Mouse (Mus musculus): Measurements from ENCODE around the gene Thsd7b. TPM values are rescaled to one million over a fixed set of nuclear protein-coding genes. Genes with fewer than 3 reads are reported as not detected.
"Not testable (repeated sequence)": the region's sequence is repeated elsewhere in the genome, so short reads cannot be mapped to it uniquely, and the experiment has no call there.

Thsd7b gene
- total RNA-seq, 2 experiments from 2014 or later = 0.67 to 1.2 TPM

DNA sequence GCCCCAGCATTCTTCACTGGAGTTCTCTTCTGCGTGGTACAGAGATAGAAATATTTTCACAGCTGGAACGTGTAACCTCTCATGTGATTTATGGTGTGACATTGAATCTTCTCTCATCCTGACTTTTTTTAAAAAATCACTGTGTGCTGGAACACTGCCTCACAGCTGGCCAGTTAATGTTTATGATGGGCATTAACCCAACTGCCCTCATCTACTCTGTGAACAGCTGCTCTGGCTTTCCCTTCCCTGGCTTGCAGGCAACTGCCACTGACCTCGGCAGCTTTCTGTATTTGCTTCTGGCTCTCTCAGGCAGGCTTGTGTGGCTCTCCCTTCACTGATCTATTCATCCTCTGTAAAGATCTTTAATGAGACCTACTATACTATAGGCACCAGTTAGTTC is 564.7 kb downstream of the Thsd7b start:
- no peak for DNase-seq (ENCODE audit: low spot score in 2 of 2)

DNA sequence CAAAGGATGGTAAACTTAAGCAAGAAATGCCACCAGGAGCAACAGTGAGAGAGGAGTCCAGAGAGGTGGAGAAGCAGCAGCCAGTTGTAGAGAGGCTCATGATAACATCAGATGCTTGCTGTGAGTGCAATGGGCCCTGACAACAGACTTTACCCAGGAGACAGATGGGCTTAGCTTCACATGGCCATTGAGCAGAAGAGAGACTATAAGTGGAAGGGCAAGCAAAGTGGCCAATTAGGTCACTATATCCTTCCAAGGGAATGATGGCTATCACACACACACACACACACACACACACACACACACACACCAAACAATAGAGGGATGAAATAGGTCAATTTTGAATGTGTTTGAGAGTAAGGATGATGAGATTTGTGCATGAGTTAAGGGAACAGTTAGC is 565.4 kb downstream of the Thsd7b start:
- DNase-seq (ENCODE audit: low spot score in 2 of 2) = no peak

DNA sequence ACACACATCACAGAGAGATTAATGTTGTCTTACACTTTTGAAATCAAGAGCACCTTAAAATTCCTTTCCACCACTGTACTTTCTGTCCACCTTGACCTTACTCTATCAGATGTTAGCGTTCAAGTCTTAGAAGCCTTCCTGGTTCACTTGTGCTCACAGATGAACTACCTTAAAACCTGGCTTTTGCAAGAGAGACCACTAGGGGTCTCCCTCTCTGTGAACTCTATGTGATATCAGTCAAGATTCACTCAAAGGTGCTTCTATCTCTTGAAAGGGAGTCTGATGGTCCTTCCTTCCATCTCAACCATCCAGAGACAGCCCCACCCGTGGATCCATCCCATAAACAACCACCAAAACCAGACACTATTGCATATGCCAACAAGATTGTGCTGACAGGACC is 570.3 kb downstream of the Thsd7b start:
- DNase-seq (ENCODE audit: low spot score in 2 of 2) = peak in 1 of 2 experiments; percentile 13

DNA sequence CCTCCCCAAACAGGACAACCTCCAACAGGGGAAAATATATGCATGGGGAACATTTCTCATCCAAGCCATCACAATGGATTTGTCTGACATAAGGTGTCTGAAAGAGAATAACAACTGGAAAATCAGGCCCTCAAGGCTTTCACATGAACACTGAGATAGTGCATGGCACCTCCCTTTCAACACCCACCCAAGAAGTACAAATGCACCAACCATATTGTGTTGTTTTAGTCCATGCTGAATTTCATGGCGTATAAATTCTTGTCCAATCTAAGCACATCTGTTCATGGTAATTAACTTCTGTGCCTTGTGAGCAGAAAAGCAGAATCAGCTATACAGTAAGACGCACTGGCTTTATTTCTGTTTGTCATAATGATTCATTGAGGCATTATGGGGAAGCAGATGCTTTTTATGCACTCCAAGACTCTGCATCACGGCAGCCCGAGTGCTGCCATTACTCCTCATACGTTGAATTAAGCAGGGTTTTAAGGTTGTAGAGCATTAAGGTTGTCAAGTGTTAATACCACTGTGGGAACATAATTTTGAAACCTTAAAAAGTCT is 577.0 kb downstream of the Thsd7b start:
- no peak for DNase-seq (ENCODE audit: low spot score in 2 of 2)

DNA sequence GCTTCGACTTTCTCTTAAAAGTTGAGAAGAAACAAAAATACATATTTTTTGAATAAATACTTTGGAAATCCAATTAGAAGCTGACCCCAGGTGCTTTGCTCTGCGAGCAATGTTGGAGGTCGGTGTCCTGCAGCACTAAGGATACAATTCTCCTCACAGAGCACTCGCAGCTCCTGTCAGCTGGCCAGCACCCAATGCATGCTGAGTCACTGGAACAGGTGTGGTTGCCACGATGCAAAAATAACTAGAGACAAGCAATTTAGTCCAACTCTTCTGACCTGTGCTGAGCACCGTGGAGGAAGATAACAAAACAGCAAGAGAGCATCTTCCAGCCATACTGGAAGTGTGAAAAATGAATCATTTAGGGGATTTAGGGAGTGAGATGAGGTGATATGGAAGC is 594.6 kb downstream of the Thsd7b start:
- DNase-seq (ENCODE audit: low spot score in 2 of 2) = no peak

DNA sequence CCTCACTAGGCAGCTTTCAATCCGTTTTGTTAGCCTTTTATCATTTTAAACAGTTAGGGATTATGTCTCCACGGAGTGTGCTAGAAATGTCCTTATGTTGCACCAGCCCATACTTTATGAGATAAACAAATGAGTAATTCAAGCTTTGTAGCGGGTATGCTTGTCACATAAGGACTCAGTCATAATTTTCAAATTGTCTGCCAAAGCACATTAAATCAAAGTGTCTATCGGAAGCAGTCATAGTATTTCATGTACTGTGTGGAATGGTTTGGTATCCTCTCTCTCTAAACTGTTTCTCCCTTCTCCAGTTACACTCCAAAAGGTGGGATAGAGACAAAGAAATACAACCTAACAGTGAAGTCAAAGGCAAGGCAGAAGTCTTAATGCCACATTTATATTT is 601.3 kb downstream of the Thsd7b start:
- DNase-seq (ENCODE audit: low spot score in 2 of 2) = no peak

DNA sequence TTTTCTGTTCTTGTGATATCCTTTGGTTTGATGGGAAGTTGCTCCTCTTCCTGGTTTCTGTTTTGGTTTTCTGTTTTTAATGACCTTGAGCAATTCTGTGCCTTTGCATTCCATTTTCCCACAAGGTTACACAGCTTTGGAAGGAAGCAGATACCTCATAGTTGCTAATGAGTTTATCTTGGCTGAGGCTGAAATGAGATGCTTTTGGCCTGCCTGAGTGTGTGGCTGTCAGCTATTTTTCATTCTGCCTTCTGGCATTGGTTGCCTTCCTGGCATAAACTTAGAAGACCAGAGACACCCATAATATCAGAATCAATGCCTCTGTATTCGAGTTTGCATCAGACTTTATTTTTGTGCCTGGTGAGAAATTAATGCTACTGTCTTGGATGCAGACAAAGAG is 614.8 kb downstream of the Thsd7b start:
- DNase-seq (ENCODE audit: low spot score in 2 of 2) = no peak

DNA sequence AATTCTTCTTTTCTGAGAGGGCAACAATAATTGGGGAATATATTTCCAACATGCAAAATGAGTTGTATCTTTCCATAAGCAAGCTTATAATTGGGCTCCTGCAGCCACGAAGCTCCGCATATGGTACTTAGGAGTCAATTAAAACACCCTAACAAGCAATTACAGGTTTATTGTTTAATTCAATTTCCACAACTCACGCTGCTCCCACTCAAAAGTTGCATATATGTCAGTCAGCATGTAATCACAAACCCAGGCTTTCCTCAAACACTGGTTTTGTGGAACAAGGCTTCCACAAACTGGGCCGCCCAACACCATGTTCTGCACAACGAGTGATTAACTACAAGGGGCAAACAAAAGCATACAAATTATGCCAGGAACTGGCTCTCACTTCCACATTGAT is 625.0 kb downstream of the Thsd7b start:
- DNase-seq (ENCODE audit: low spot score in 2 of 2) = no peak

DNA sequence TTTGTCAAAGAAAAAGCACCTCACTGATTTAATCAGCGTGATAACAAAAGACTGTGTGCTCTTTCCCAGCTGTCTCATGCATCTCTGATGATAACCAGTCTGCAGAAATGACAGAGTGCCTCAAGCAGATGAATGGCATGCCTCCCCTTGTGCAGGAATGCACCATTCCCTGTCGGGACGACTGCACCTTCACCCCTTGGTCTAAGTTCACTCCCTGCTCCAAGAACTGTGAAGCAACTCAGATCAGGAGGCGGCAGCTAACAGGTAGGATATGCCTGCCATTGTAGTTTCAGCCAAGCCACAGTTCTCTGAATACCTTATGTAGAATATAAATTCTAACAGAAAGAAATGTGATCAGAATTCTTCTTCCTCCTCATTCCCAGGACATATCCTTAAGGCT is 642.4 kb downstream of the Thsd7b start:
- DNase-seq (ENCODE audit: low spot score in 2 of 2) = no peak

DNA sequence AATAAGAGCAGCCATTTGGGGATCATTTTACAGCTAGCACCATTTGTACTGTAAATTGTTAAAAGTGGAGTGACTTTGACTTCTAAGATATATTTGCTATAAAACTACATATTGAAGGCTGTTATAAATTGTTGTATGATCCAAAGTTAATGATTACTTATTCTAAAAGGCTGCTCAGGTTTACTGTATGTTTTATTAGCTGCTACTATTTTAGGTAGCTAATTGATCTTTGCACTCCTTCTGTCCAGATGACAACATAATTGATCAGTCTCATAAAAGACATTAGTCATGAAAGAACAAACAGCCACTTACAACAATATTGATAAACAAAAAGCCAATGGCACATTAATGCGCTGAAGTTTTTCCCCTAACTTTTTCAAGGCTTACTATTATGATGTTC is 644.5 kb downstream of the Thsd7b start:
- no peak for DNase-seq (ENCODE audit: low spot score in 2 of 2)

DNA sequence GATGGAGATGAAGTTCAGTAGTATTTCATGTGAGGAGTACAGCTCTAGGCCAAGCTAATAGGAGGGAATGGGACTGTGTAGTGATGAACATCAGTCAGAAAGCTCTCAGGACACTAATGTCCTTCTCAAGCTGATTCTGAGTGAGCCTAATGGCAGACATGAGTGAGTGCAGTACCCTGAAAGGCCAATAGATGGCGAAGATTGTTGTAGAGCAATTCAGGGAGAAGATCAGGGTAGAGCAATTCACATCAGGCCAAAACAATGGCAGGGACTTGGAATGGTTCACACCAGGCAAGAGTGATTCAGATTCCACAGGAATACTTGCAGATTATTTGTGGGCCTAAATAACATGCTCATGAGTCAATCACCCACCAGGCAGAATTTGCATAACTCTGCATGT is 646.3 kb downstream of the Thsd7b start:
- peak in 1 of 2 experiments; percentile 18 for DNase-seq (ENCODE audit: low spot score in 2 of 2)

DNA sequence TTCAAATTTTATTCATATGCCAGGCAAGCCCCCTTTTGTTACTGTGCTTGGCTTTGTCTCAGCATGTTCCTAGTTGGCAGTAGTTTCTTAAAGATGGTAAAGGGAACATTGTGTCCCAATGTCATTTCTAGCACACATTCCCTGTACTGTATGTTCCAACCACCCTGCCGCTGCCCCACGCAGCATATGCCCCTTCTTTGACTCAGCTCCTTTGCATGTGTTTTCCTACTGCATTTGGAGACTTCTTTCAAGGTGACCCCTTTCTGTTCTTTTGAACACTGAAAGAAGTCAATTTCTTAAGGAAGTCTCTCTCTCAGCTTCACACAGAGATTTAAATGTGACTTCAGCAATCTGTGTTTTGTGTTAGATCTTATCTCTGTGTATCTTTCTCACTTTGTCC is 657.9 kb downstream of the Thsd7b start:
- DNase-seq (ENCODE audit: low spot score in 2 of 2) = no peak

DNA sequence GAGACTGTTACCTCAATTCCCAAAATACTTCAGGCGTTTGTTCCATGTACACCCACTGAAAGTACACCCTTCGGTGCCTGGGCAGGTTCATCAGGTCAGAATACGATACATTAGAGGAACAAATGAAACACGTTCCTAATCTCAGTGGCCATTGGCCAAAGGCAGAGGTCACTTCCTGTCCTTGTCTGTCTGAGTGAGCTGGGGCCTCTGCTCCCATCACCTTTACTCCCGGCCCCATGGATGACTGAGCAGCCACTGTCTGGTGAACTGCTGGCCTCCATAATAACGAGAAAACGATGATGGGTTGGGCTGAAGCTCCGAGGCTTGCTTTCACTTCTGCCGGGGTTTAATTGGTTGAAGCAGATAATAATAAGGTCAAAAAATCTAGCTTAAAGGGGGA is 670.0 kb downstream of the Thsd7b start:
- no peak for DNase-seq (ENCODE audit: low spot score in 2 of 2)

DNA sequence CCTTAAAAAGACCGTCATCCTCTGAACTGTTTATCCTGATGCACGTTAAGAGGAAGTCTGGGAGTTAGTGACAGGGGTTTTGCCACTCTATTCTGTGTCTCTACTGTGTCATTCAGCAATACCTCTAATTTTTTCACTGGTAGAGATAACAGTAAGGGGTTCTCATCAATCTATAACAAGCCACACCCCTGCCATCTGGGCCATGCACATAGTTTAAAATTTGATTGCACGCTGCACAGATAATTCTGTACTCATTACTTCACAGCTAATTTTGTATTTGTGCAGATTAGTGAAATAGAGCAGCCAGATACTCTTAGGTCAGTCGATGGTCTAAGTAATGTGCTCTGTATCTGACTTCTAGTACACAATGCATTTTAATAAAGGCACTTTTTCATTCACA is 673.9 kb downstream of the Thsd7b start:
- no peak for DNase-seq (ENCODE audit: low spot score in 2 of 2)

DNA sequence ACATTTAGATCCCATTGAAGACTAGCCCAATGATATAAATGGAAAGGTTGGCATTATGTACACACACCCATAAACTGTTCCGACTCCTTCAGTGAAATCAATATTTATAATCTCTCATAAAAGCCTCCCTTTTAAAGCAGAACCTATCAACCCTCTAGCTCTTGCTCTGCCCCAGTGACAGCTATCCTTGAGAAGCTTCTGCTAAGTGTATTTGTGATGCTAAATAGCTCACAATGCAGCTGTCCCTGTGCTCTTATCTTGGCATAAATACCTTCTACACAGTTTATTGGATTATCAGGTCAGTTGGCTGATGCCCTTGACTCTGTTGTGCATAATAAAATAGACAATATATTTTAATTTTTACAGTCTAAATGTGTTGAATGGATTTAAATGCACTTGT is 682.4 kb downstream of the Thsd7b start:
- no peak for DNase-seq (ENCODE audit: low spot score in 2 of 2)

DNA sequence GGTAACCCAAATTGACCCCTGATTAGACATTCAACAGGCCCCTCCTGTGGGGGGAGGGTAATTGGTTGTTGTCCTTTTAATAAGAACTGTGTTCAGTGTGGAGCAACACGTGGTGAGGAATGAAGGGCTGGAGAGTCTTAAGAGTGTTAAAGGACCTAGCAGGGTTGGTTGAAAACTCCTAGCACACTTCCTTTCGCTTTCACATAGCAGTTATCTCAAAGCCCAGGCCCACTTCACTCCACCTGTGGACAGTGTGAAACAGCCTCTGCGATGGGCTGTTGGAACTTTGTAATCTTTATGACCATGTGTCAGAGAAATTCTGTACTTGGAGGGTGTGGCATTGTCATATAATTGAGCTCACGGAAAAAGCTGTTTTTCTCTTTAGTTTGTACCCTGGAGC is 683.5 kb downstream of the Thsd7b start:
- DNase-seq (ENCODE audit: low spot score in 2 of 2) = no peak

DNA sequence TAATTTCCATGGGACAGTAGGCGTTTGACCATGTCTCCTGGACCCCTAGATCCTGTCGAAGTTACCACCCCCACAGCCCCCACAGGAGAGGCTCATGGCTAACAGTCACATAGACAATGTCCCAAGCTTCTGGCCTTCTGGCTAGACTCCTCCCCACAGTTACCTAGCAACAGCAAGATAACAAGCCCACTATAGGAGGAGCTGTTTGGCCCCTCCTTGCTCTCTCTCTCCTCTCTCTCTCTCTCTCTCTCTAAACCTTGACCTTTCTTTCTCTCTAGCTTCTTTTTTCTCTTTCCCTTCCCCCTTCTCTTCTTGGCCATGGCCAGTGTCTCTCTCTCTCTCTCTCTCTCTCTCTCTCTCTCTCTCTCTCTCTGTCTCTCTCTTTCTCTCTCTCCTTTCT is 686.2 kb downstream of the Thsd7b start:
- DNase-seq (ENCODE audit: low spot score in 2 of 2) = not testable (repeated sequence)

DNA sequence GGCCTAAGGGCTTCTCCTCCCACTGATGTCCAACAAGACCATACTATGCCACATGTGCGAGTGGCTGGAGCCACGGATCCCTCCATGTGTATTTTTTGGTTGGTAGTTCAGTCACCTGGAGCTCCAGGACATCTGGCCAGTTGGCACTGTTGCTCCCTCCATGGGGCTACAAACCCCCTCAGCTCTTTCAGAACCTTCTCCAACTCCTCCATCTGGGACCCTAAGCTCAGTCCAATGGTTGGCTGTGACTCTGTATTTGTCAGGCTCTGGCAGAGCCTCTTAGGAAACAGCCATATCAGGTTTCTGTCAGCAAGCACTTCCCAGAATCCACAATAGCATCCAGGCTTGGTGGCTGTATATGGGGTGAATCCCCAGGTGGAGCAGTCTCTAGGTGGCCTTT is 690.1 kb downstream of the Thsd7b start:
- DNase-seq (ENCODE audit: low spot score in 2 of 2) = no peak

DNA sequence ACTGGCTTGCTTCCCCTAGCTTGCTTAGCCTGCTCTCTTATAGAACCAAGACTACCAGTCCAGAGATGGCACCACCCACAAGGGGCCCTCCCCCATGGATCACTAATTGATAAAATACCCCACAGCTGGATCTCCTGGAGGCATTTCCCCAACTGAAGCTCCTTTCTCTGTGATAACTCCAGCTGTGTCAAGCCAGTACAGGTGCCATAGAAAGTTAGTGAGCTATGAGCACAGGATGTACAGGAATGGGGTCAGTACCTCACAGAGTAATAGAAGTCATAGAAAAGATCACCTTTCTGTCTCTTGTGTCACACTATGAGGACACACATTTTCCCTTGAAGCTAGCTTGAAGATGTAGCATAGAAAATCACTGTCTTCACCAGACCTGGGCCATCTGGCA is 716.1 kb downstream of the Thsd7b start:
- DNase-seq (ENCODE audit: low spot score in 2 of 2) = not testable (repeated sequence)

DNA sequence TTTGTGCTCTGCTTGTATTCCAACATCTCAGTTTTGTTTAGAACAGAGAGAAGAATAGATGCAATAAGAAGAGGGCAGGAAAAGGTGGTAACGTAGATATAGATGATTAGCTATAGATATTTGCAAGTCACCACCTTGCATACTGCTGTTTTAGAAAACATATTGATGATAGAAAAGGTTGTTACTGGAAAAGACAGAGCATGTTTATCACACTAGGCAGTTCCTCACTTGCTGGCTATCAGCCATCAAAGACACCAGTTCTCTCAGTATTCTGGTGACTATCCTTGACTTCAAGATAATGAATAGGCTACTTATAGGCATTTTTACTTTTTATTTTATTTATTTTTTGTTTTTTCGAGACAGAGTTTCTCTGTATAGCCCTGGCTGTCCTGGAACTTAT is 717.7 kb downstream of the Thsd7b start:
- DNase-seq (ENCODE audit: low spot score in 2 of 2) = no peak

DNA sequence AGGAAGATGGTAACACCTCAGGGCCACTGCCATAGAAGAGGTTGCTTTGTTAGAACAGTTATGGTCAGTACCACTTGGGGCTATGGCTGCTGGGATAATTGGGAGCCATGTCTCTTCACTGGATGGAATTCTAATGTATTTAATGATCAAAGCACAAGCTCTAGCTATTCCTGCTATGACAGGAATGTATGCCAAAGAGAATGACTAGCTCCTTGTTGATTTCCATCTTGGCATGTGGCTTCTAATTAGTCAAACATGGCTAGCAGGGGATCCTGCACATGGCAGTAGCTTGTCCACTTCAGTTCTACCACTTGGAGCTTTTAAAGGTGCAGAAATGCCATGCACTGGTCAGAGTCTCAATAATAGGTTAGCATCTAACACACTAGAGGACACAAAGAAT is 781.9 kb downstream of the Thsd7b start:
- DNase-seq (ENCODE audit: low spot score in 2 of 2) = no peak

DNA sequence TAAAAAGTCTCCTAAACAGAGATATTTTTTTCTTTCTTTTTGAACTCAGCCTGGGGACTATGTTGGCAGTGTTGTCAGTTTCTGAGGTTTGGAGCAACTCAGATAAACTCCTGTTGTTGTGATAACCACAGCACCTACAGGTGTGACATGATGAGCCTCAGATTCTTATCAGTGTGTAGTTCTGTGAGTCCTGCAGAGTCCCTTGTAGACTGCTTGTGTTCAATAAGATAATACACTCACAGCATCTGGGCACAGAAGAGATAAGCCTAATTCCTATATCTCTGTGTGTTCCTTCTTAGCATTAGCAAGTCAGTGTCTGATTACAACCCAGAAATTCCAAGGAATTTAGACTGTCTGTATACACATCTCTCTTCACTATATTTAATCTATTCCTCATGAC is 789.0 kb downstream of the Thsd7b start:
- DNase-seq (ENCODE audit: low spot score in 2 of 2) = no peak

DNA sequence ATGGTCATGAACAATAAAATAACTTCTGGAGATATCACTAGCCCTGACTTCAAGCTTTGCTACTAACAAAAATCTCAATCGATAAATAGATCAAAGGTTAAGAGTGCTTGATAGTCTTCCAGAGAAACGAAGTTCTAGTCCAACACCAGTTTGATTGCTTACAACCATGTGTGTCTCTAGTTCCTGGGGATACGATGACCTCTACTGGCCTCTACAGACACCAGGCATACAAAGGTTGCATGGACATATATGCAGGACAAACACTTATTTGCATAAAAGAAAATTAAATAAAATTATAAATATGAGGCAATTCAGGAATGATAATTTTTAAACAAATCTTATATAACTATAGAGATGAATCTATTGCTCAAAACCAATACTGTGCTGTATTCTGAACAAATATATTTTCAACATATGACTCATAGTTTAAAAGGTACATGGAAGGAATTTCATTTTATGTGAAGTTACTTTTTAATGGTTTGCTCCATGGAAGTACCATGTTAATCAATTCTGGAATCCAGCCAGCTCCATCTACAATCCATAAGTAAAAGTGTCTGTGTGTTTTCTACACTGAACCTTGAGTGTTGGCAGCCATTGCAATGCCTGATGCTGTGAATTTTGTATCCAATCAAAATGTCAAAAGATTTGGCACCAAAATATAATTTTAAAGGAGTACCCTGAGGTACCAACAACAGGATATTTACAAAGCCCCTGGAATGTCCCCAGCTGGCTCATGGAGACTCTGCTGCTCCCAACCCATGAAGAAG is 793.3 kb downstream of the Thsd7b start:
- no peak for DNase-seq (ENCODE audit: low spot score in 2 of 2)

Measured in adrenal gland, adult 18-20 months (tissue).